Mouse (Mus musculus): Measurements from ENCODE around the gene Rbm28. TPM values are rescaled to one million over a fixed set of nuclear protein-coding genes. Genes with fewer than 3 reads are reported as not detected.

Gene Rbm28
- total RNA-seq, 2 experiments from 2014 or later = 21.0 to 22.5 TPM

- intact Hi-C loops (cut with DNase I) = loop anchor here (5.0 kb wide), 1 partner anchor 54 kb away; no protein-coding TSS in a partner anchor
- DNase-seq = peak; percentile 71 to 76
Measured at GRCm38 (mm10) chr6:29087921-29088709, 76.7 kb downstream of the Rbm28 start.

- intact Hi-C loops (cut with DNase I) = no loop called here
- DNase-seq = no peak
Measured at GRCm38 (mm10) chr6:29084401-29084800, 80.4 kb downstream of the Rbm28 start.

GRCm38 (mm10) chr6:29082776-29083354 lies 81.9 kb downstream of the Rbm28 start:
- intact Hi-C loops (cut with DNase I) = no loop called here
- no peak for DNase-seq

GRCm38 (mm10) chr6:29081826-29082363 lies 82.9 kb downstream of the Rbm28 start:
- intact Hi-C loops (cut with DNase I) = no loop called here
- DNase-seq = peak; percentile 22

- intact Hi-C loops (cut with DNase I) = no loop called here
- DNase-seq = peak in 1 of 2 experiments; percentile 27
Measured at GRCm38 (mm10) chr6:29079291-29079690, 85.5 kb downstream of the Rbm28 start.

- DNase-seq = no peak
- intact Hi-C loops (cut with DNase I) = no loop called here
Measured at GRCm38 (mm10) chr6:29074133-29074469, 90.7 kb downstream of the Rbm28 start.

Small RNA genes within 50 kb of the gene (microRNA-seq; reads per million reads assigned to microRNA genes)
- gene Gm24303 = 0 reads per million in 2 experiments

Other genes starting within 250 kb of the Rbm28 start
- under 1 TPM; 0.29 to 0.60 TPM for gene Lep, start 104.8 kb downstream of the Rbm28 start, total RNA-seq (2021)
- 1 to 10 TPM; 6.4 to 6.7 TPM for gene Prrt4, start 14.6 kb upstream of the Rbm28 start, total RNA-seq (2021)
- 10 to 100 TPM; 35.2 to 41.5 TPM for gene Impdh1, start 51.4 kb upstream of the Rbm28 start, total RNA-seq (2021)
- 1 to 10 TPM; 7.3 to 9.8 TPM for gene Hilpda, start 107.5 kb upstream of the Rbm28 start, total RNA-seq (2021)
- not detected for gene Fam71f2, start 114.6 kb upstream of the Rbm28 start, total RNA-seq (2021)
- not detected for gene Fam71f1, start 154.1 kb upstream of the Rbm28 start, total RNA-seq (2021)
- gene Calu, start 183.1 kb upstream of the Rbm28 start, total RNA-seq (2021) = 100 to 1,000 TPM; 327 to 353 TPM
- not detected for gene Opn1sw, start 223.5 kb upstream of the Rbm28 start, total RNA-seq (2021)
- gene Ccdc136, start 231.3 kb upstream of the Rbm28 start, total RNA-seq (2021) = 1 to 10 TPM; 6.1 to 7.9 TPM

Measured in heart, postnatal 10 days (tissue).